Mouse (Mus musculus) testis, postnatal 14 days (tissue): Measurements from ENCODE around the gene Lin7b.
"Not testable (repeated sequence)": the region's sequence is repeated elsewhere in the genome, so short reads cannot be mapped to it uniquely, and the experiment has no call there.

Source experiments
- DNase-seq: peaks from one replicate; pipeline ENCODE4 v3.0.0; 2021; ENCODE audit warnings: low spot score

The Lin7b gene

GRCm38 (mm10) chr7:45370475-45371311 lies at the start of gene Lin7b:
TSS of gene Lin7b (minus strand) at chr7:45370583.
- peak; percentile 89 for DNase-seq

DNA sequence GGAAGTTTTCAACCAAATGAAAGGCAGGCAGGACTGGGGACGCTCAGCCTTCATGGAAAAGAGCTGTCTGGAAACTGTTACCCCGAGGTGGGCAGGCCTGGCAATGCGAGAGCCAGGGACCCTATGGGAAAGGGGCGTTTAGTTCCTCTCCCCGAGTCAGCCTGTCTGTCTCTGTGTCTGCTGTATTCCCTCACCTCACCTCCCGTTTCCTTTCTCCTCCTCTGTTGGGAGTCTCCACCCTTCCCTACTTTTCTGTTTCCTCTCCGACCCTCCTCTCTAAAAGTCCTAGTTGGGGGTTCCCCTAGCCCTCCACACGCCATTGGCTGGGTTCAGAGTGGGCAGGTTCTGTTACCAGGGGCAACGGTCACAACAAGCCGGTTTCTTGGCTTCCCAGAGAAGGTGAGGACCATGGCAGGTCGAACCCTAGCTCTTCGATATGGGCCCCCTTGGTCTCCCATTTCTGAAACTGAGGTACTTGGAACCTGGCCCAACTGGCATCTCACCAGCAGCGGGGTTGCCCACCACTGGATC lies 47.6 kb upstream of the Lin7b start:
- no peak for DNase-seq

GRCm38 (mm10) chr7:45415636-45416035 lies 45.3 kb upstream of the Lin7b start:
- DNase-seq: no peak

- no peak for DNase-seq
Measured at GRCm38 (mm10) chr7:45414740-45415224, 44.4 kb upstream of the Lin7b start.

- DNase-seq: peak; percentile 49
Measured at GRCm38 (mm10) chr7:45413864-45414739, 43.7 kb upstream of the Lin7b start.

- peak; percentile 67 for DNase-seq
Measured at GRCm38 (mm10) chr7:45413113-45413863, 42.9 kb upstream of the Lin7b start, which contains the start of gene Ntf5. TSS of gene Ntf5 (plus strand) at chr7:45413695.

- DNase-seq: no peak
Measured at GRCm38 (mm10) chr7:45412421-45412820, 42.0 kb upstream of the Lin7b start.

- DNase-seq: no peak
Measured at GRCm38 (mm10) chr7:45409497-45410163, 39.2 kb upstream of the Lin7b start.

DNA sequence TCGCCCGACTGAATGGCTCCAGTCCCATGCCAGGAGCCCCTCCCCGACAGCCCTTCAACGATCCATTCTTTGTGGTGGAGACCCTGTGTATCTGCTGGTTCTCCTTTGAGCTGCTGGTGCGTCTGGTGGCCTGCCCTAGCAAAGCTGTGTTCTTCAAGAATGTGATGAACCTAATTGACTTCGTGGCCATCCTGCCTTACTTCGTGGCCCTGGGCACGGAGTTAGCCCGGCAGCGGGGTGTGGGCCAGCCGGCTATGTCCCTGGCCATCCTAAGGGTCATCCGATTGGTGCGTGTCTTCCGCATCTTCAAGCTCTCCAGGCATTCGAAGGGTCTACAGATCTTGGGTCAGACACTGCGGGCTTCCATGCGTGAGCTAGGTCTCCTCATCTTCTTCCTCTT lies 38.6 kb upstream of the Lin7b start:
- no peak for DNase-seq

DNA sequence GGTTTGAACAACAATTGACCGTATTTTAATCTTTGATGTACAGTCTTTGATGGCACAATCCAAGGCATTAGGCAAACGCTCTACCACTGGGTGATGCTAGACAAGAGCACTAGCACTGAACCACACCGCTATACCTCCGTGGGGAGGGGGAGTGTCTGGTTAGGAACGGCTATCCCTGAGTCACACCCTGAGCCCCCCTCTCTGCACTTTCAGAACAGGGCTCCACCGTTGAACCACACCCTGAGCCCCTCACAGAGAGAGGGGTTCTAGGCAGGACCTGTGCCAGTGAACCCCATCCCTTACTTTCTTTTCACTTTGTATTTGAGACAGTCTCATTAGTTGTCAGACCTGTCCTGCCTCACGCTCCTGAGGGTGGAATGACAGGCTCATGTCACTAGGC lies 38.0 kb upstream of the Lin7b start:
- DNase-seq: no peak

- no peak for DNase-seq
Measured at GRCm38 (mm10) chr7:45407836-45408235, 37.5 kb upstream of the Lin7b start.

DNA sequence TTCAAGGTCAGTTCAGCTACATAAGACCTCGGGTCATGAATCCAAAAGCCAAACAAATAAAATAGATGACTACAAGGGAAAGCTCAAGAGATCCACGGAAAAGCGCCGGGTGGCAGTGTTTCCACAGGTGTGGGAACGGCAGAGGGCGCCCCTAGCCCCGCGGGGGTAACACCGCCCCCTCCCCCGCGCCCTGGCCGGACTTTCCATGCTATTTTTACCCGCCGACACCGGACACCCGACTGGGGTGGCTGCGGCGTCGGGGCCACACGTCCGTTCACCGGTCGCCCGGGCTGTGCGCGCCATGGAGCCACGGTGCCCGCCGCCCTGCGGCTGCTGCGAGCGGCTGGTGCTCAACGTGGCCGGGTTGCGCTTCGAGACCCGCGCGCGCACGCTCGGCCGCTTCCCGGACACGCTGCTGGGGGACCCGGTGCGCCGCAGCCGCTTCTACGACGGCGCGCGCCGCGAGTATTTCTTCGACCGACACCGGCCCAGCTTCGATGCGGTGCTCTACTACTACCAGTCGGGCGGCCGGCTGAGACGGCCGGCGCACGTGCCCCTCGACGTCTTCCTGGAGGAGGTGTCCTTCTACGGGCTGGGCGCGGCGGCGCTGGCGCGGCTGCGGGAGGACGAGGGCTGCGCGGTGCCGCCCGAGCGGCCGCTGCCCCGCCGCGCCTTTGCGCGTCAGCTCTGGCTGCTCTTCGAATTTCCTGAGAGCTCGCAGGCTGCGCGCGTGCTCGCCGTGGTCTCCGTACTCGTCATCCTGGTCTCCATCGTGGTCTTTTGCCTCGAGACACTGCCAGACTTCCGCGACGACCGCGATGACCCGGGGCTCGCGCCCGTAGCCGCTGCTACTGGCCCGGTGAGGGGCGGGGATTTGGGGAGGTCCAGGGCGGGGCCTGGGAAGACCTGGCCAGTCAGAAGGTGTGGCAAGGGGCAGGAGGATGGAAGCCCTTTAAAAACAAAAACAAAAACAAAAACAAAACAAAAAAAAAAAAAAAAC lies 36.1 kb upstream of the Lin7b start:
- DNase-seq: no peak

GRCm38 (mm10) chr7:45405091-45406075 lies 35.0 kb upstream of the Lin7b start, which contains the start of gene Kcna7:
TSS of gene Kcna7 (plus strand) at chr7:45405653.
- DNase-seq: peak; percentile 72

GRCm38 (mm10) chr7:45403532-45404261 lies 33.3 kb upstream of the Lin7b start:
- DNase-seq: no peak

DNA sequence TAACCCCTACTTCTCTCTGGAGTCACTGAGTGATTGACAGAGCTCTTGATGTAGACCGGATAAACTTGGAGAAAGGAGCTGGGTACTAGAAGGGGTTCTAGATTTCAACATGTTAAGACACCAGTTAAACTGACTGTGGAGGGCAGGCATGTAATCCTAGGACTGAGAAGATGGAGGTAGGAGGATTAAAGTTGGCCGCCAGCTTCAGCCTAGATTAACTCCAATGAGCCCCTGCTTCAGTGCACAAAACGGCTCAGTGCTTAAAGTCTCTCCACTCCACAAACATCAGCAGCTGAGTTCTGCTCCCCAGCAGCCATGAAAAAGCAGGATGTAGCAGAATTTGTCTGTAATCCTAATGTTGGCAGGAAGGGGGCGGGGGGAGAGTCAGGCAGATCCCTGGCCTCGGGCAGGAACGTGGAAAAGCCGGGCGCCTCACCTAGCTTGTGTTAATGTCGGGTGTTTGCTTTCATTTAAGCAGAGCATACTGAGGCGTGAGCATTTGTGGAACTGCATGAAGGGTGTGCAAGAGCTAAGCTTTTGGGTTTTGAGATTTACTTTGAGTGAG lies 31.2 kb upstream of the Lin7b start:
- no peak for DNase-seq

DNA sequence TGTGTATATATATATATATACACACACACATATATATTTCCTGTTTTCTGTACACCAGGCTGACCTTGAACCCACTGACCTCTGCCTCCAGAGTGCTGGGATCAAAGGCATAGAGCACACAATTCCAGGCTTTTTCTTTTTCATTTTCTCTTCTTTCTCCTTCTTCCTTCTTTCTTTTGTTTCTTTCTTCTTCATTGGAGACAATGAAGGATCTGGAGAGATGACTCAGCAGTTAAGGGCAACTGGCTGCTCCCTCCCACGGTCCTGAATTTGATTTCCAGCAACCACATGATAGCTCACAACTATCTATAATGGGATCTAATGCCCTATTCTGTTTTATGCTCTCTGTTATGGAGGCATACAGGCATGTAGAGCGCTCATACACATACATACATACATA lies 26.4 kb upstream of the Lin7b start:
- no peak for DNase-seq

DNA sequence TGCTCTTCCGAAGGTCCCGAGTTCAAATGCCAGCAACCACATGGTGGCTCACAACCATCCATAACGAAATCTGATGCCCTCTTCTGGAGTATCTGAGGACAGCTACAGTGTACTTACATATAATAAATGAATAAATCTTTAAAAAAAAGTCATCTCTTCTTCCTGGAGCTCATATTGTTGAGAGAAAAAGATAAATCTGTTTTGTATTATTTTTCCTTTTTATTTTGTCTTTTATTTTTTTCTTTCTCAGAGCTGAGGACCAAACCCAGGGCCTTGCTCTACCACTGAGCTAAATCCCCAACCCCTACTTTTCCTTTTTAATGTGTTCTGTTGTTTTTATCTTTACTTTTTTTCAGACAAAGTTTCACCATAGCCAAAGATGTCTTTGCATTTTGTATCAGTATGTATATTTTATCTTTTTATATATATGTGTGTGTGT lies 26.0 kb upstream of the Lin7b start:
- not testable (repeated sequence) for DNase-seq
